ENCODE assay signal across 8 mouse cellular contexts in genomic region chr3:37758611-37759322, GRCm38 (mm10). TPM values are rescaled to one million over a fixed set of nuclear protein-coding genes. Genes with fewer than 3 reads are reported as not detected.
DNase-seq lines count a peak whose midpoint lies in the region; ATAC-seq and TF ChIP-seq lines count a peak whose summit lies in the region.

No protein-coding gene starts in this region.

- peak overlapping the region; percentile 59 for H3K27ac ChIP-seq in layer of hippocampus, adult 2 months
- H3K27ac ChIP-seq in kidney, adult 2 months (ENCODE audit: insufficient read depth, low read depth, low read length), result peak overlapping the region; percentile 42
- no peak overlapping the region for H3K27ac ChIP-seq in midbrain, embryonic 11.5 days (ENCODE audit: low read depth, low read length)

- no peak overlapping the region; the same call in 1 of the 2 replicates for H3K4me2 ChIP-seq in midbrain, embryonic 11.5 days

- ATAC-seq in midbrain, embryonic 11.5 days (ENCODE audit: low FRiP score), result 0 out of 2 replicates have a peak, but pooled peaks have one; percentile 33

- peaks cover 7% of the 10 kb centered on the region; the same call in 1 of the 2 replicates for H3K4me1 ChIP-seq in kidney, adult 2 months (ENCODE audit: control insufficient read depth, insufficient read depth, low read length)
- H3K4me1 ChIP-seq in midbrain, embryonic 11.5 days (ENCODE audit: control insufficient read depth, insufficient read depth, low read length), result peaks cover 2% of the 10 kb centered on the region; the same call in 1 of the 2 replicates

- no peak for TF ChIP-seq POLR2A in kidney, adult 2 months (IDR thresholded peaks at IDR 0.05; ENCODE audit: low read depth, low read length)

- TF ChIP-seq CTCF in layer of hippocampus, adult 2 months (conservative IDR thresholded peaks at IDR 0.05), result no peak
- no peak for TF ChIP-seq CTCF in kidney, adult 2 months (conservative IDR thresholded peaks at IDR 0.05; ENCODE audit: insufficient read depth, insufficient read length, low read depth, low read length)

- H3K9me3 ChIP-seq in midbrain, embryonic 11.5 days (ENCODE audit: control insufficient read depth, low read length), result 0 out of 2 replicates have a peak, but pooled peaks cover 2% of the 10 kb centered on the region

- no peak overlapping the region for H3K9ac ChIP-seq in midbrain, embryonic 11.5 days (ENCODE audit: low read length)

- H3K4me3 ChIP-seq in layer of hippocampus, adult 2 months, result no peak overlapping the region
- no peak overlapping the region for H3K4me3 ChIP-seq in kidney, adult 2 months (ENCODE audit: insufficient read depth, low read depth, low read length)
- no peak overlapping the region for H3K4me3 ChIP-seq in midbrain, embryonic 11.5 days (ENCODE audit: low read depth, low read length)

- DNase-seq in layer of hippocampus, adult 2 months (ENCODE audit: low spot score in 2 of 2), result no peak
- DNase-seq in layer of hippocampus, adult 9-10 months (ENCODE audit: low spot score), result no peak
- peak; percentile 70 to 81 for DNase-seq in heart, adult 9 months (ENCODE audit: low spot score in 2 of 2)
- peak; percentile 61 for DNase-seq in kidney, adult 2 months
- no peak for DNase-seq in midbrain, embryonic 11.5 days (ENCODE audit: low spot score, missing footprints)
- DNase-seq in ovary, adult 18-20 months (ENCODE audit: low spot score), result no peak
- no peak for DNase-seq in embryo, embryonic 9.5 days (ENCODE audit: extremely low spot score)
- no peak for DNase-seq in Muller cell, postnatal 12 days (ENCODE audit: inconsistent ontology term)

- no peaks in the 10 kb centered on the region for H3K36me3 ChIP-seq in kidney, adult 2 months (ENCODE audit: control insufficient read depth, insufficient read depth, low read length)
- no peaks in the 10 kb centered on the region for H3K36me3 ChIP-seq in midbrain, embryonic 11.5 days (ENCODE audit: control insufficient read depth, insufficient read depth, low read length)

- H3K27me3 ChIP-seq in kidney, adult 2 months (replicated peaks; ENCODE audit: control insufficient read depth, insufficient read depth, low read length), result no peaks in the 10 kb centered on the region
- H3K27me3 ChIP-seq in midbrain, embryonic 11.5 days (ENCODE audit: control insufficient read depth, insufficient read depth, low read length), result no peaks in the 10 kb centered on the region; the same call in 1 of the 2 replicates

- WGBS in kidney, adult 2 months, result 43% methylated on average over 9 of the region's 9 CpGs
- 47% methylated on average over 9 of the region's 9 CpGs for WGBS in midbrain, embryonic 11.5 days

RNA-seq across cellular contexts. Expression of gene Gm5148, which starts 34.5 kb away (rescaled TPM):
- total RNA-seq in layer of hippocampus, adult 2 months (2021), result 1 to 10 TPM; 5.1 to 5.9 TPM
- polyA plus RNA-seq in kidney, adult 2 months (2012; rRNA removed), result 9.3 and 10.8 TPM in 2 replicates
- polyA plus RNA-seq in midbrain, embryonic 11.5 days (2014; fragmentation: Nextera tagmentation; extraction: Ambion mirVana), result 1.9 and 3.7 TPM in 2 replicates

Comparison
In these comparisons a context has a peak if more than half of its experiments do, and no peak if none do; other contexts are left out.
1. DNase-seq: peak in heart, adult 9 months (2 of 2) and kidney, adult 2 months (single experiment); none in layer of hippocampus, adult 2 months (0 of 2), layer of hippocampus, adult 9-10 months (single experiment), midbrain, embryonic 11.5 days (single experiment), ovary, adult 18-20 months (single experiment), embryo, embryonic 9.5 days (single experiment) and Muller cell, postnatal 12 days (single experiment).